Mouse (Mus musculus): Measurements from ENCODE around the gene Tex19.1.

Gene Tex19.1

GRCm38 (mm10) chr11:121143325-121144015 is 2.5 kb upstream of the Tex19.1 start:
- DNase-seq (ENCODE audit: low spot score) = peak; percentile 76

- DNase-seq (ENCODE audit: low spot score) = no peak
Observed at GRCm38 (mm10) chr11:121148193-121148592, 2.2 kb downstream of the Tex19.1 start.

GRCm38 (mm10) chr11:121154203-121154602 is 8.3 kb downstream of the Tex19.1 start:
- DNase-seq (ENCODE audit: low spot score) = no peak

GRCm38 (mm10) chr11:121156411-121156891 is 10.5 kb downstream of the Tex19.1 start:
- DNase-seq (ENCODE audit: low spot score) = no peak

GRCm38 (mm10) chr11:121159971-121160370 is 14.0 kb downstream of the Tex19.1 start, which contains the start of gene Uts2r:
Gene Uts2r (plus strand): TSS chr11:121160271.
- DNase-seq (ENCODE audit: low spot score) = no peak

GRCm38 (mm10) chr11:121160636-121161346 is 14.8 kb downstream of the Tex19.1 start:
- DNase-seq (ENCODE audit: low spot score) = no peak

- DNase-seq (ENCODE audit: low spot score) = no peak
Observed at GRCm38 (mm10) chr11:121163751-121164150, 17.8 kb downstream of the Tex19.1 start.

- DNase-seq (ENCODE audit: low spot score) = no peak
Observed at GRCm38 (mm10) chr11:121173203-121173602, 27.3 kb downstream of the Tex19.1 start.

- DNase-seq (ENCODE audit: low spot score) = no peak
Observed at GRCm38 (mm10) chr11:121174234-121174633, 28.3 kb downstream of the Tex19.1 start.

GRCm38 (mm10) chr11:121176285-121177270 is 30.6 kb downstream of the Tex19.1 start:
- DNase-seq (ENCODE audit: low spot score) = peak; percentile 48

GRCm38 (mm10) chr11:121189681-121190080 is 43.7 kb downstream of the Tex19.1 start:
- no peak for DNase-seq (ENCODE audit: low spot score)

- DNase-seq (ENCODE audit: low spot score) = no peak
Observed at GRCm38 (mm10) chr11:121192742-121193141, 46.8 kb downstream of the Tex19.1 start.

GRCm38 (mm10) chr11:121193415-121193814 is 47.5 kb downstream of the Tex19.1 start:
- DNase-seq (ENCODE audit: low spot score) = no peak

Data from yolk sac, embryonic 10.5 days (tissue).